Comparison of ENCODE assay signal across 8 mouse cellular contexts in the genomic region with DNA sequence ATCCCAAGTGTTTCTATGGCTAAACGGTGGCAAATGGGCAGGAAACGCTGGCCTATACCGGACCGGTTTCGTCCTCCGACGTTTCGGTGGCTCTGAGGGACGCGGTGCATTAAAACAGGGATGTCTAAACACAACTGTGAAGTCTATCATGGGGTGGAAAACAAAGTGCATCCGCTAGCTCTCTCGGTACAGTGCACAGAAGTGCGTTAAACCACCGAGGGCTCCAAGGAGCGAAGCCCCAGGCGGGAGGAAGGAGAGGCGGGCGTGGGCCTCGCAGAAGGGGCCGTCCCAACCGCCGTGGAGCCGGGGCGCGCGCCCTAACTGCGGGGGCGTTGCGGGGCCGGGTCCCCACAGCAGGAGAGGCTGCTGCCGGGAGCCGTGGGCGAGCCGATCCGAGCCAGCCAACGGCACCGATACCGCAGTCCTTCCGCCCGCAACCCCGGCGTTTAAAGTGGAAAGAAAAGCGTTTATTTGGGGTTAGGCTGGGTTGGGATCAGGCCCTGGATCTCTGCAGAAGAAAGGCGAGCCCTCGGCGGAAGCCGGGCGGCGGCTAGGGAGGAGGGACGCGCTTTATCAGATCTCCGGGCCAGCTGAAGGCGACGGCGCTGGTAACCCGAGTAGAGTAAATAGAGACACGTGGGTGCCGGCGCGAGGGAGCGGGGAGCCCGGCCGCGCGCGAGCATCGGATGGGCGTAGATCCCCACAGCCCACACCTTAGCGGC. TPM values are rescaled to one million over a fixed set of nuclear protein-coding genes. Genes with fewer than 3 reads are reported as not detected.
A peak's percentile ranks its signal among the peaks of the same experiment; 100 is the strongest.
DNase-seq lines count a peak whose midpoint lies in the region; ATAC-seq and TF ChIP-seq lines count a peak whose summit lies in the region.

No protein-coding gene starts in this region.

- no peak for TF ChIP-seq EP300 in liver, embryonic 14.5 days (IDR thresholded peaks at IDR 0.05; ENCODE audit: low read depth)

- peak overlapping the region; percentile 78 for H3K4me3 ChIP-seq in forebrain, embryonic 11.5 days (ENCODE audit: low read depth, low read length)
- peak overlapping the region; percentile 48 for H3K4me3 ChIP-seq in hindbrain, embryonic 15.5 days
- H3K4me3 ChIP-seq in liver, embryonic 14.5 days (ENCODE audit: insufficient read depth in 1 of 2, low read depth in 2 of 2, low read length in 2 of 2): peak overlapping the region; percentile 3 to 17; a peak in 2 of 4 replicates

- H3K27ac ChIP-seq in forebrain, embryonic 11.5 days (ENCODE audit: low read depth, low read length): no peak overlapping the region
- no peak overlapping the region; the same call in 1 of the 2 replicates for H3K27ac ChIP-seq in hindbrain, embryonic 15.5 days (replicated peaks)
- H3K27ac ChIP-seq in liver, embryonic 14.5 days: no peak overlapping the region

- H3K4me2 ChIP-seq in forebrain, embryonic 11.5 days (ENCODE audit: low read depth, low read length, severe bottlenecking): peak overlapping the region; percentile 90
- H3K4me2 ChIP-seq in hindbrain, embryonic 15.5 days: peak overlapping the region; percentile 70
- H3K4me2 ChIP-seq in liver, embryonic 14.5 days (ENCODE audit: low read depth): peak overlapping the region; percentile 43

- ATAC-seq in forebrain, embryonic 11.5 days (replicated peaks; ENCODE audit: low FRiP score): peak; percentile 42
- peak; percentile 57; the same call in 1 of the 2 replicates for ATAC-seq in hindbrain, embryonic 15.5 days (ENCODE audit: low FRiP score, low read depth)
- ATAC-seq in liver, embryonic 14.5 days (ENCODE audit: insufficient read depth): no peak

- peaks cover 13% of the 10 kb centered on the region for H3K27me3 ChIP-seq in forebrain, embryonic 11.5 days (ENCODE audit: control insufficient read depth, insufficient read depth, low read length)
- H3K27me3 ChIP-seq in hindbrain, embryonic 15.5 days: peaks cover 20% of the 10 kb centered on the region
- H3K27me3 ChIP-seq in liver, embryonic 14.5 days (ENCODE audit: control insufficient read depth, insufficient read depth, low read length): peaks cover 76% of the 10 kb centered on the region

- peak overlapping the region; percentile 88 for H3K9ac ChIP-seq in forebrain, embryonic 11.5 days (ENCODE audit: low read length)
- H3K9ac ChIP-seq in hindbrain, embryonic 15.5 days: peak overlapping the region; percentile 51
- H3K9ac ChIP-seq in liver, embryonic 14.5 days (replicated peaks): no peak overlapping the region

- WGBS in forebrain, embryonic 11.5 days: under 1% methylated on average over 69 of the region's 69 CpGs
- WGBS in hindbrain, embryonic 15.5 days: under 1% methylated on average over 68 of the region's 69 CpGs
- under 1% methylated on average over 69 of the region's 69 CpGs for WGBS in liver, embryonic 14.5 days (ENCODE audit: insufficient replicate concordance)

- H3K4me1 ChIP-seq in forebrain, embryonic 11.5 days (replicated peaks; ENCODE audit: control insufficient read depth, insufficient read depth, low read length): peaks cover 25% of the 10 kb centered on the region
- peaks cover 35% of the 10 kb centered on the region for H3K4me1 ChIP-seq in hindbrain, embryonic 15.5 days (replicated peaks)
- no peaks in the 10 kb centered on the region for H3K4me1 ChIP-seq in liver, embryonic 14.5 days (replicated peaks; ENCODE audit: control insufficient read depth in 2 of 2, insufficient read depth in 2 of 2, low read length in 1 of 2)

- TF ChIP-seq CTCF in liver, embryonic 14.5 days (IDR thresholded peaks at IDR 0.05; ENCODE audit: low read depth): no peak

- no peaks in the 10 kb centered on the region; the same call in none of the 2 replicates for H3K36me3 ChIP-seq in forebrain, embryonic 11.5 days (ENCODE audit: control insufficient read depth, insufficient read depth, low read length)
- H3K36me3 ChIP-seq in hindbrain, embryonic 15.5 days: no peaks in the 10 kb centered on the region
- H3K36me3 ChIP-seq in liver, embryonic 14.5 days (replicated peaks; ENCODE audit: control insufficient read depth, insufficient read depth, low read depth): no peaks in the 10 kb centered on the region

- peak; percentile 46 to 47 for DNase-seq in cerebellum, postnatal 10 days
- no peak for DNase-seq in cerebellum, adult 11-12 months
- DNase-seq in T-cell, adult 2 months (ENCODE audit: low spot score): peak; percentile 91
- peak; percentile 82 for DNase-seq in forebrain, embryonic 11.5 days (ENCODE audit: low spot score)
- DNase-seq in liver, embryonic 14.5 days (ENCODE audit: low read depth in 3 of 3, low spot score in 3 of 3): no peak
- DNase-seq in natural killer cell, adult 2 months (ENCODE audit: low spot score in 2 of 2): peak; percentile 66 to 68
- DNase-seq in thymus, postnatal 10 days (ENCODE audit: low spot score in 2 of 2): peak; percentile 76 to 83

- no peaks in the 10 kb centered on the region for H3K9me3 ChIP-seq in forebrain, embryonic 11.5 days (ENCODE audit: control insufficient read depth, low read length)
- no peaks in the 10 kb centered on the region for H3K9me3 ChIP-seq in hindbrain, embryonic 15.5 days
- no peaks in the 10 kb centered on the region for H3K9me3 ChIP-seq in liver, embryonic 14.5 days (ENCODE audit: control insufficient read depth, low read length)

RNA-seq across cellular contexts. Expression of gene Lef1, which starts 1.7 kb away (rescaled TPM):
- polyA plus RNA-seq in forebrain, embryonic 11.5 days (2014; fragmentation: Nextera tagmentation; extraction: Ambion mirVana): 60.8 and 70.0 TPM in 2 replicates
- polyA plus RNA-seq in hindbrain, embryonic 15.5 days (2015; fragmentation: Nextera tagmentation; extraction: Ambion mirVana): 10.2 and 16.0 TPM in 2 replicates
- 0.11 and 0.12 TPM in 2 replicates for polyA plus RNA-seq in liver, embryonic 14.5 days (2012; rRNA removed)
- polyA plus RNA-seq in liver, embryonic 14.5 days (2014; fragmentation: Nextera tagmentation; extraction: Ambion mirVana): 0.18 and 0.25 TPM in 2 replicates

Comparison
In these comparisons a context has a peak if more than half of its experiments do, and no peak if none do; other contexts are left out.
1. DNase-seq: peak in cerebellum, postnatal 10 days (2 of 2), T-cell, adult 2 months (single experiment), forebrain, embryonic 11.5 days (single experiment), natural killer cell, adult 2 months (2 of 2) and thymus, postnatal 10 days (2 of 2); none in cerebellum, adult 11-12 months (single experiment) and liver, embryonic 14.5 days (0 of 3).
2. H3K4me3 ChIP-seq: peak in every context shown above with its lines; median percentile 78 in forebrain, embryonic 11.5 days; 48 in hindbrain, embryonic 15.5 days; 10 in liver, embryonic 14.5 days.
3. Peak in every context shown above with its lines, with median percentiles within 50 percentile points of each other: H3K4me2 ChIP-seq.